Comparison of ENCODE assay signal across 8 mouse cellular contexts in genomic region chr10:30618091-30618917, GRCm38 (mm10). TPM values are rescaled to one million over a fixed set of nuclear protein-coding genes. Genes with fewer than 3 reads are reported as not detected.
DNase-seq lines count a peak whose midpoint lies in the region; ATAC-seq lines count a peak whose summit lies in the region.

No protein-coding gene starts in this region.

- H3K4me2 ChIP-seq in hindbrain, embryonic 11.5 days (replicated peaks; ENCODE audit: low read depth, low read length), result peak overlapping the region; percentile 60

- peak; percentile 100 for ATAC-seq in hindbrain, embryonic 11.5 days (ENCODE audit: low FRiP score)

- WGBS in hindbrain, embryonic 11.5 days, result 2% methylated on average over 49 of the region's 49 CpGs

- peak; percentile 98 for DNase-seq in Muller cell, postnatal 12 days (ENCODE audit: inconsistent ontology term)
- DNase-seq in cerebellum, adult 9-11 months, result peak; percentile 100
- peak; percentile 99 for DNase-seq in frontal cortex, adult 2 months (ENCODE audit: extremely low spot score in 1 of 2, low spot score in 1 of 2)
- peak; percentile 98 for DNase-seq in hindbrain, embryonic 11.5 days (ENCODE audit: low spot score)
- DNase-seq in layer of hippocampus, postnatal 10 days (ENCODE audit: low spot score in 2 of 2), result peak; percentile 98
- DNase-seq in lung, postnatal 10 days, result peak; percentile 99
- peak; percentile 98 for DNase-seq in ovary, postnatal 36 days (ENCODE audit: low spot score)
- DNase-seq in thymus, postnatal 25 days, result peak; percentile 98

- no peaks in the 10 kb centered on the region for H3K36me3 ChIP-seq in hindbrain, embryonic 11.5 days (ENCODE audit: control insufficient read depth, insufficient read depth, low read length)

- H3K9me3 ChIP-seq in hindbrain, embryonic 11.5 days (ENCODE audit: control insufficient read depth, low read length), result no peaks in the 10 kb centered on the region

- H3K27me3 ChIP-seq in hindbrain, embryonic 11.5 days (ENCODE audit: control insufficient read depth, insufficient read depth, low read length), result no peaks in the 10 kb centered on the region

- H3K4me1 ChIP-seq in hindbrain, embryonic 11.5 days (replicated peaks; ENCODE audit: control insufficient read depth, insufficient read depth, low read length), result no peaks in the 10 kb centered on the region

- H3K27ac ChIP-seq in hindbrain, embryonic 11.5 days (ENCODE audit: low read depth, low read length), result peak overlapping the region; percentile 84

- peak overlapping the region; percentile 70 for H3K9ac ChIP-seq in hindbrain, embryonic 11.5 days (ENCODE audit: low read depth, low read length)

- peak overlapping the region; percentile 58 for H3K4me3 ChIP-seq in hindbrain, embryonic 11.5 days (ENCODE audit: low read depth, low read length)

RNA-seq across cellular contexts. Expression of gene Hint3, which starts 11.1 kb away (rescaled TPM):
- 15.5 and 17.0 TPM in 2 replicates for polyA plus RNA-seq in frontal cortex, adult 2 months (2012; rRNA removed)
- 20.2 and 21.2 TPM in 2 replicates for polyA plus RNA-seq in hindbrain, embryonic 11.5 days (2014; fragmentation: Nextera tagmentation; extraction: Ambion mirVana)
- 10 to 100 TPM; 31.1 to 38.0 TPM for total RNA-seq in layer of hippocampus, postnatal 10 days (2021)

RNA-seq across cellular contexts. Expression of gene Trmt11, which starts 17.8 kb away (rescaled TPM):
- polyA plus RNA-seq in frontal cortex, adult 2 months (2012; rRNA removed), result 5.1 and 7.2 TPM in 2 replicates
- 31.3 TPM in 2 replicates for polyA plus RNA-seq in hindbrain, embryonic 11.5 days (2014; fragmentation: Nextera tagmentation; extraction: Ambion mirVana)
- total RNA-seq in layer of hippocampus, postnatal 10 days (2021), result 1 to 10 TPM; 8.5 to 8.9 TPM

Comparison
In these comparisons a context has a peak if more than half of its experiments do, and no peak if none do; other contexts are left out.
1. Peak in every context shown above with its lines: DNase-seq, ATAC-seq, H3K4me3 ChIP-seq and H3K27ac ChIP-seq.